Mouse (Mus musculus) left cerebral cortex, postnatal 10 days (tissue): Measurements from ENCODE around the gene Cd320. TPM values are rescaled to one million over a fixed set of nuclear protein-coding genes. Genes with fewer than 3 reads are reported as not detected.

Experiments
- DNase-seq, 2 experiments: peaks; one replicate each; pipeline ENCODE4 v3.0.0; 2021 to 2022; ENCODE audit warnings: low spot score in 2 of 2, mixed read lengths in 1 of 2; ENCODE audit errors: extremely low spot score in 1 of 2
- intact Hi-C: fragments of 180-260 bp; cut with DNase I; formaldehyde crosslinking; loops from one replicate; pipeline ENCODE4 v1.15.1; 2025
- total RNA-seq, 2 experiments: library from RNA; stranded (reverse); gene quantifications; 2 replicates each; pipeline ENCODE4 v1.2.3; 2021

Cd320 gene
- total RNA-seq, result 10 to 100 TPM; 24.1 to 26.4 TPM

DNA sequence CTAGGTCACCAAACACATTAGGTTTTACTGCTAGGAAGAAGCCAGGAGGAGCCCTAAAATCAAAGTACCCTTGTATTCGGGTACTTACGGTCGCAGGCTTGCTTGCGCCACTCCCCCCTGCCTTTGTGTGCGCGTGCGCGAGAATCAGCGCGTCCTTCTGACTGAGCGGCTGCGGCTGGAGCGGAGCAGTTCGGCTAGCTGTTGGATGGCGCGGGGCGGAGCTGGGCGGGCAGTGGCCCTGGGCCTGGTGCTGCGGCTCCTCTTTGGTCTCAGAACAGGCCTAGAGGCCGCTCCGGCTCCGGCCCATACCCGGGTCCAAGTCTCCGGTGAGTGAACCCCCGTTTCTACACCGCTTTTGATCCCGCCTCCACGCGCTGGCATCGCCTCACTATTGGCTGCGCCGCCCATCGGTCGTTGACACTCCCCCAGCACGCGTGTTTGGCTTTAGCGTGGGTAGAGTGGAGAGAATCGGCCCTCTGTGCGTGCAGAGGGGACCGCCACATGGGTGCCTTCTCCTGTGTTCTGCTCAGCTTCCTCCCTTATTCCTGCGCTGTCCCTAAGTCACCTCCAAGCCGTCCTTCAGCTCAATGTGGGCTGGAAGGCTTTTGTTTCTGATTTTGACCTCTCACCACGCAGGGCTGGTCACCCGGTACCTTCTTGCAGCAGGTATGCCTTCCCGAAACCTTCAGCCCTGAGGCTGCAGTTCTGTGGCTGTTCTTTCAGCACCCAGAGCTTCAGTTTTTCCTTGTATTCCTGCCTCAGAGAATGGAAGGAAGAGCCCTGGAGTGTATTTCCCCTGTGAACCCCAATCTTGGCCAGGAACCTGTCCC is at the start of gene Cd320:
Gene Cd320, plus strand, starts transcription at position 126 of the 830 bp plus-strand sequence.
- intact Hi-C loops, result no loop called here
- peak; percentile 86 to 94 for DNase-seq

DNA sequence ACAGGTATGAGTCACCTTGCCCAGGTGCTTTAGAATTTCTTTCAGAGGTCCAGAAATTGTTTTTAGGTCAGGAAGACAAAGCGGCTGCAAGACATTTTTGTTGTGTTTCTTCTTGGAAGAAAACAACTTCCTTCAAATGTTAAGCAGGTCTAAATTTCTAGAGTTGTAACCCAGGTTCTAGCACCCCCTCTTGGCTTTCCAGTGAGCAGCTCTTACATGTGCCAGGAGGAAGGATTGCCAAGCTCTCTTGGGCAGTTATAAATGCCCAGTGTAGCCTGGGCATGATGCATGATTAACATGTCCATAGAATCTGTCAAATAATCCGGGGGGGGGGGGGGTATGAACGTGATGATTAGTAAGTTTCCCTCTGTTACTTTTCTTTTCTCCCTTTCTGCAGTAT is 44.6 kb upstream of the Cd320 start:
- no peak for DNase-seq
- intact Hi-C loops, result no loop called here

DNA sequence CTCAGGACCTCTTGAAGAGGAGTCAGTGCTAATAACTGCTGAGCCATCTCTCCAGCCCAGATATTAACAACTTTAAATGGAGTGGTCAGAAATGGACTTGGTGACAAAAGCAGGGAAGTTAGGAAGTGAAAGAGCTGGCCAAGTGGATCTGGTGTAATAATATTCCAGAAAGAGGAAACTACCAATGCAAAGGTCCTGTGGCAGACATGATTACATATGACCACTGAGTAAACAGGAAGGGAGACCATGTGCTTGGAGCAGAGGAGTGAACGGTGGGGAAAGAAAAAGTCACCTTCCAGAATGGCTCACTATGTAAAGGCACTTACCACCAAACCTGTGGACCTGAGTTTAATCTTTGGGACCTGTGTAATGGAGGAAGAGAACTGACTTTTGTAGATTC is 43.6 kb upstream of the Cd320 start:
- no peak for DNase-seq
- intact Hi-C loops, result no loop called here

- DNase-seq, result no peak
- intact Hi-C loops, result loop anchor here (5.0 to 10.0 kb wide), 2 partner anchors 75 to 357 kb away; no protein-coding TSS in a partner anchor
Measured at GRCm38 (mm10) chr17:33802221-33802620, 40.7 kb upstream of the Cd320 start.

- no peak for DNase-seq
Measured at GRCm38 (mm10) chr17:33804205-33804604, 38.7 kb upstream of the Cd320 start.

DNA sequence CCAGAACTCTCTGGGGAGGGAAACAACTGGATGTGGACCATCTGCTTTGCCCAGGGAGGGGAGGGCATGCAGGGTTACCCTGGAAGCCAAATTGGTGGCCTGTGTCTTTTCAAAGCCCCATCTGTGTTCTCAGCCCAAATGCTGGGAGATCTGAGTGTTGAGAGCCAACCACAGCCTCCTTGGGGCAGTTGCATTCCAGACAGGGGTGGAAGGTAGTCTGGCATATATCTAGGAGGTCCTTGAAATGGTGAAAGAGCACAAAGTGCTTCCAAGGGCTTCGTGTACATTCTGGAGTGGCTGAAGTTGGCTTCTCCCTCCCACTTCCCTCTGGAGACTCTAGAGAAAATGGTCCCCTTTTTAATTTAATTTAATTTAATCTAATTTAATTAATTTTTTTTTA is 38.1 kb upstream of the Cd320 start:
- intact Hi-C loops, result loop anchor here (5.0 to 10.0 kb wide), 2 partner anchors 77 to 360 kb away; no protein-coding TSS in a partner anchor
- no peak for DNase-seq

More at GRCm38 (mm10) chr17:33804205-33804604, 38.7 kb upstream of the Cd320 start:
- intact Hi-C loops, result loop anchor here (5.0 to 10.0 kb wide), 2 partner anchors 77 to 359 kb away; no protein-coding TSS in a partner anchor

DNA sequence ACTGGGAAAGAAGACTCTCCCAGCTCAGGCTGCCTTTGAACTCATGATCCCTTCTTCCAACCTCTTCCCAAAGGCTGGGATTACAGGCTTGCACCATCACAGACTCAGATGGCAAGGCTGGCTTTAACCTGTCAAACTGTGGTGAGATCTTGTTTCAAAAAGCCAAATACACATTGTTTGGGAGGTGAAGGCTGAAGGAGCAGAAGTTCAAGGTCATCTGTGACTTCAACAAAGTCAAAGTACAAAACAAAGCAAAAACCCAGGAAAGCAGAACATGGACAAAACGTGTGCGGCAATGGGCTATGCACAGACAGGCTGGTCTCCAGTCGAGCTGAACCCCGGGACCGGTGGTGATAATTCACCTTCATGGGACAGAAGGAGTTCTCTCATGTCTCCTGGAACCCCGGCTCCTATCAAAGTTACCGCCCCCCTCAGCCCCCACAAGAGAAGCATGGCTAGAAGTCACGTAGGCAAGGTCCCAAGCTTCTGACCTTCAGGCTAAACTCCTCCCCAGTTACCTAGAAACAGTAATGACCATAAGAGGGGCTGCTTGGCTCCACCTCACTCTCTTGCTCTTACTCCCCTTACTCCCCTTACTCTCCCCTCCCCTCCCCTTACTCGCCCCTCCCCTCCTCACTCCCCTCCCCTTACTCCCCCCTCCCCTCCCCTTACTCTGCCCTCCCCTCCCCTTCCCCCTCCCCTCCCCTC is 35.6 kb upstream of the Cd320 start:
- intact Hi-C loops, result loop anchor here (10.0 kb wide), 1 partner anchor 363 kb away; no protein-coding TSS in a partner anchor
- DNase-seq, result no peak

- intact Hi-C loops, result loop anchor here (10.0 kb wide), 1 partner anchor 363 kb away; no protein-coding TSS in a partner anchor
- DNase-seq, result no peak
Measured at GRCm38 (mm10) chr17:33808192-33808591, 34.7 kb upstream of the Cd320 start.

DNA sequence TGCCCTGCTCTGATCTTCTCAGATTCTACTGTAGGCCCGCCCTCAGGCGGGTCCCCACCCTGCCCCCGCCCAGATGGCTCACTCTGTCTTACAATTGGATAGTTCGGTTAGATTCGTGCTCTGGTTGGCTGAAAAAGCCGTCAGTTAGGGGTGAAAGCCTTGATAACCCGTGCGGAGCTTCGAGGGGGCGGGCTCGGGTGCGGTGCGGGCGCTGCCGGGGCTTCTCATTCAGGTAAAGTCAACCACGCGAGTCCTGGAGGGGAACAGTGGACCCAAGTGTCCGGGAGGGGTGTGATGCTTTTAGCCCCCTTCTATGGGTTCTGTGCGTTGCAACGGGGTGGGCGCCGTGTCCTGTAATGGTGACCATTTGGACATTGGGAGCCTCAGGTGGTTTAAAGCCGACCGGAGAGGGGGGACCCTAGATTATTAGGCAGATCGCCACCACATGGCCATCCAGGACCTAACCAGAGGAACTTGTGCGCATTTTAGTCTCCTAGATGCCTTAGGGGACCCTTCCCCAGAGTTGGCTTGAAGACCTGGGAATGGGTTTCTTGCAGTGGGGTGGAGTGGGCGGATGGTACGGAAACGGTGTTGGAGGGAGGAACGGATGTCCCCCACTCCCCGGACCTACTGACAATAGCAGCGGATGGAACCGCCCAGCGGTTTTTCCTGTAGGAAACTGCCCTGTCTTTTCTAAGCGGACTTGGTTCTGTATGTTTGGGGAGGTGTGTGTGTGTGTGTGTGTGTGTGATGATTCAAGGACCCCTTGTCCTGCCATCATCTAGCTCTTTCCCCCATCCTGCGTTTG is 32.4 kb upstream of the Cd320 start, which contains the start of gene Kank3:
Gene Kank3, plus strand, starts transcription at position 186 of the 808 bp plus-strand sequence.
- DNase-seq, result peak; percentile 95 to 97
- intact Hi-C loops, result no loop called here

DNA sequence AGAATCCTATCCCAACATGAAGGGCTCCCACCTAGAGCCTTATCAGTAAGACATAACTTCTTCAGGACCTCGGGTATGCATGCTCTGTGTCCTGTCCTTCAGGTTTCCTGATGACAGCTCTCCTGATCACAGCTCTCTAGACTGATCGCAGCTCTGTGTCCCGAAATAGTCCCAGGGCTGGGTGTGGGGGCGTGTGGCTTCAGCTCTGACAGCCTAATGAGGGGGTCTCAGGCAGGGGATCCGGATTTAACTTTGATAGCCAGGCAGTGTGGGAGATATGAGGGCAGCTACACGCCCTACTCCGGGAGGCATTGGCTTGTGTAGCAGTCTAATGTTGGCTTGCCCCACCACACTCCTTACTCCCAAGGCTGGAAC is 31.8 kb upstream of the Cd320 start:
- no peak for DNase-seq
- intact Hi-C loops, result no loop called here

- intact Hi-C loops, result no loop called here
Measured at GRCm38 (mm10) chr17:33812475-33812874, 30.4 kb upstream of the Cd320 start.

DNA sequence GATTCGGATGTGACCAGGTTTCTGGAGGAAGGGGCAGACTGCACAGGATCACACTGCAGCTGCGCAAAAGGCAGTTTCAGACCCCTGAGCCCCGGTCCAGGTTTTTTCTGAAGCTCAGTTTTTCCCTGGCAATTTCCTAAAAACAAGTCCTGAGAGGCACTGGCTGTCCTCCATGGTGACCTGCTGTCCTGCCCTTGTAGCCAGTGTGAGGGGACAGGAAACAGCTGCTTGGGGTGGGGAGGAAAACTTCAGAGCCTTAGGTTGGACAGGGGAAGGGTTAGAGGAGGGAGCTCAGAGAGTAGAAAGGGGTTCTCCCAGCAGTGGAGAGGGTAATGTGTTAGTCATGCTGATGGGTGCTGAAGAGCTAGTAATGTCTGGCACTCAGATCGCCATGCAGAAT is 29.9 kb upstream of the Cd320 start:
- intact Hi-C loops, result no loop called here
- peak in 1 of 2 experiments; percentile 79 for DNase-seq

More at GRCm38 (mm10) chr17:33812475-33812874, 30.4 kb upstream of the Cd320 start:
- peak in 1 of 2 experiments; percentile 35 for DNase-seq

DNA sequence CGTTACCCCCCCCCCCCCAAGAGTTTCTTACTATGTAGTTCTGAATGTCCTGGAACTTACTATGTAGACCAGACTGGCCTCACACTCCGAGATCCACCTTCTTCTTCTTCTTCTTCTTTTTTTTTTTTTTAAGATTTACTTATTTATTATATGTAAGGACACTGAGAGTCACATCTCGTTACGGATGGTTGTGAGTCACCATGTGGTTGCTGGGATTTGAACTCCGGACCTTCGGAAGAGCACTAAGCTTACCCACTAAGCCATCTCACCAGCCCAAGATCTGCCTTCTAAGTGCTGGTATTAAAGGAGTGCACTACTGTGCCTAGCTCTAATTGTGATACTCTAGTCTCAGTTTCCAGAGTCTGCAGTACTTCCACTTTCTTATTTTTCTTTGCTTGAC is 27.5 kb upstream of the Cd320 start:
- intact Hi-C loops, result no loop called here
- DNase-seq, result no peak

DNA sequence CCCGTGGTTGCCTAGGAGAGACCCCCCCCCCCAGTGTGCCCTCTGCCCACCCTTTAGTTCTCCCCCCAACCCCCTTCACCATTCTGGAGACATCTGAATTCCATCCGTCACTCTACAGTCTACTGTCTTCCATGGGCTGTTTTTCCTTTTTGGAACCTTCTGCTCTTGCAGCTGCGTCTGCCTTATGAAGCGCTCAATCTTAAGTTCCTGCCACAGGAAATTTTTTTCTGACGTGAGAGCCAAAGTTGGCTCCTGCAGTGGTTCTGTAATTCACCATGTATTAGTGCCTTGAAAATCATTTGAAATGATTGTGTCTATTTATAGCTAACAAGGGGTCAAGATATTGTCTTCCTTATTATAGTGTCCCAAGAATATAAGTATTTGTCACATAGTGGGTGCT is 26.3 kb upstream of the Cd320 start:
- no peak for DNase-seq
- intact Hi-C loops, result no loop called here

- peak; percentile 88 to 95 for DNase-seq
- intact Hi-C loops, result no loop called here
Measured at GRCm38 (mm10) chr17:33817184-33817968, 25.5 kb upstream of the Cd320 start.

DNA sequence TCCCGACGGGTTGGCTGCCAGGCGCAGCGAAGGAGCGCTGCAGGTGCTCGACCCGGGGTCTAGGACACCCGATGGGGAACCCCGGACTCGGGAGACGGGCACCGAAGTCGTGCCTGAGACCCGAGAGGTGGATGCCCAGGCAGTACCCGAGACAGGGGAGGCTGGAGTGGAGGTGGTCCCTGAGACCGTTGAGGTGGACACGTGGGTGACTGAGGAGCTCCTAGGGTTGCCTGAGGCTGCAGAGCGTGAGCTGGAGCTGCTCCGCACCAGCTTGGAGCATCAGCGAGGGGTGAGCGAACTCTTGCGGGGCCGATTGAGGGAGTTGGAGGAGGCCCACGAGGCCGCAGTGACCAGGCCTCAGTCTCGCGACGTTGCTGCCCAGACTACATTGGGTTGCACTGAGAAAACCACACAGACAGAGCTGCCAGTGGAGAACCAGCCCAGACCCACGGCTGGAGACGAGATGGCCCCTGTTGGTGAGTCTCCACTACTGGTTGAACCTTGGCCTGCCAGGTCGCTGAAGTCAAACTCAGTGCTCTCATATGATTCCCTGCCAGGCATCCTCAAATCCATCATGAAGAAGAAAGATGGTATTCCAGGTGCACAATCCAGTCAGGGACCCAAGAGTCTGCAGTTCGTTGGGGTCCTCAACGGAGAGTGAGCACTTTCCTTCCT is 24.8 kb upstream of the Cd320 start:
- intact Hi-C loops, result no loop called here
- peak in 1 of 2 experiments; percentile 47 for DNase-seq

DNA sequence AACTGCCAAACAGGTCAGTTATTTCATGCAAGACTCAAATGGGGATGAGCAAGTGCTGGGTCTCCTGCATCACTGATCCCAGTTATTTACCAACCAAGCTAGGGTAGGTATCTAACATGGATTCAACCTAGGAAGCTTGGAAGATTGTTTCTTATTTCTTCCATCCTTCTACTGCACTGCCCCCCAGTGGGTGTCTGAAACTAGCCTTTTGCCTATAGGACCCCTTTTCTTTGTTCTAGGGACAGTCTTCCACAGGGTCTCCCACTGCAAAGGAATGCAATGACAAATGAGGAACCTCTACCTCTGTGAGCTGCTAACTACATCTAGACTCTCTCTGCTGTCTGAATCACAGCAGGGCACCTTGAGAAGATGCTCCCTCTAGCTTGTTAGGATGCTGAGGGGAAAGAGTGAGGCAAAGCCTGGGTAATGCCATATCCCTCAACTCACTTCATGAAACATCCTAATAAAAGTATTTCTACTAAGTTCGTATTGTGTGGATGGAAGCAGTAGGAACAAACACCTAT is 20.4 kb upstream of the Cd320 start:
- DNase-seq, result no peak
- intact Hi-C loops, result no loop called here
